Mouse (Mus musculus) myocyte (in vitro differentiated cells): Measurements from ENCODE around the gene Vmn2r80. TPM values are rescaled to one million over a fixed set of nuclear protein-coding genes. Genes with fewer than 3 reads are reported as not detected.
"Not testable (repeated sequence)": the region's sequence is repeated elsewhere in the genome, so short reads cannot be mapped to it uniquely, and the experiment has no call there.

ENCODE experiments used
- H3K27me3 ChIP-seq: one replicate; pipeline ENCODE4 v1.6.1; 2011; ENCODE audit not compliant: control insufficient read depth, insufficient read depth, insufficient read length
- H3K36me3 ChIP-seq: one replicate; pipeline ENCODE4 v1.6.1; 2011; ENCODE audit not compliant: control insufficient read depth, insufficient read depth
- H3K4me2 ChIP-seq: one replicate; pipeline ENCODE4 v1.6.1; 2011; ENCODE audit warnings: low read depth, control low read depth
- H3K4me3 ChIP-seq: one replicate; pipeline ENCODE4 v1.5.1; 2011; ENCODE audit warnings: mild to moderate bottlenecking, control low read depth, moderate library complexity
- H3K79me2 ChIP-seq: one replicate; pipeline ENCODE4 v1.6.1; 2011; ENCODE audit not compliant: control insufficient read depth, insufficient read depth
- H3ac ChIP-seq: one replicate; pipeline ENCODE4 v1.6.1; 2011; ENCODE audit not compliant: control insufficient read depth, insufficient read length
- CEBPB ChIP-seq: IDR thresholded peaks from 2 replicates; pipeline ENCODE4 v1.6.1; 2011; ENCODE audit warnings: mild to moderate bottlenecking, moderate library complexity; ENCODE audit not compliant: poor library complexity, insufficient read depth, severe bottlenecking
- E2F4 ChIP-seq: IDR thresholded peaks from one replicate; pipeline ENCODE4 v1.6.1; 2011; ENCODE audit warnings: mild to moderate bottlenecking, control low read depth, moderate library complexity; ENCODE audit not compliant: insufficient read depth
- MAX ChIP-seq: IDR thresholded peaks from one replicate; pipeline ENCODE4 v1.6.1; 2011; ENCODE audit warnings: low read depth, mild to moderate bottlenecking, control low read depth
- MYOD1 ChIP-seq, 3 experiments: IDR thresholded peaks; one replicate each; pipeline ENCODE4 v1.6.1; 2011; ENCODE audit warnings: control low read depth in 2 of 3, low read depth in 2 of 3, mild to moderate bottlenecking in 2 of 3, moderate library complexity in 1 of 3; ENCODE audit not compliant: insufficient read length in 2 of 3, control insufficient read depth in 1 of 3
- MYOG ChIP-seq, 3 experiments: IDR thresholded peaks; one replicate each; pipeline ENCODE4 v1.6.1; 2011; ENCODE audit warnings: control low read depth in 2 of 3, low read depth in 2 of 3, mild to moderate bottlenecking in 2 of 3; ENCODE audit not compliant: insufficient read length in 2 of 3, control insufficient read depth in 1 of 3, insufficient read depth in 1 of 3
- POLR2A ChIP-seq: IDR thresholded peaks from one replicate; pipeline ENCODE4 v1.6.1; 2011; ENCODE audit warnings: low read depth, mild to moderate bottlenecking, control low read depth, moderate library complexity; ENCODE audit not compliant: insufficient read length
- POLR2AphosphoS2 ChIP-seq: IDR thresholded peaks from one replicate; pipeline ENCODE4 v1.6.1; 2011; ENCODE audit warnings: low read depth, control low read depth; ENCODE audit not compliant: insufficient read length
- REST ChIP-seq: IDR thresholded peaks from one replicate; pipeline ENCODE4 v1.6.1; 2011; ENCODE audit warnings: mild to moderate bottlenecking, control low read depth, moderate library complexity; ENCODE audit not compliant: insufficient read depth, insufficient read length
- SRF ChIP-seq: IDR thresholded peaks from one replicate; pipeline ENCODE4 v1.6.1; 2011; ENCODE audit warnings: low read depth; ENCODE audit not compliant: control insufficient read depth, insufficient read length
- TCF12 ChIP-seq: IDR thresholded peaks from one replicate; pipeline ENCODE4 v1.6.1; 2011; ENCODE audit warnings: mild to moderate bottlenecking, control low read depth; ENCODE audit not compliant: poor library complexity, insufficient read depth, severe bottlenecking
- TCF3 ChIP-seq: IDR thresholded peaks from one replicate; pipeline ENCODE4 v1.6.1; 2011; ENCODE audit warnings: low read depth, control low read depth; ENCODE audit not compliant: insufficient read length
- USF1 ChIP-seq: IDR thresholded peaks from one replicate; pipeline ENCODE4 v1.6.1; 2011; ENCODE audit warnings: low read depth, mild to moderate bottlenecking, control low read depth, moderate library complexity
- polyA plus RNA-seq: library from polyadenylated mRNA; unstranded; fragments of >200 nt; fragmentation: generic; extraction: Trizol; gene quantifications from one replicate; pipeline ENCODE4 v1.2.1, GENCODE M21; 2012; ENCODE audit warnings: missing spikeins

Gene Vmn2r80
- polyA plus RNA-seq, 1 experiment, result not detected

- no peak overlapping the region for H3K4me3 ChIP-seq
- TF ChIP-seq REST, result no peak
- TF ChIP-seq CEBPB, result no peak
- no peak for TF ChIP-seq POLR2AphosphoS2
- TF ChIP-seq MYOG (IDR thresholded peaks at IDR 0.05; ENCODE audit: control insufficient read depth in 1 of 3, insufficient read depth in 1 of 3, insufficient read length in 2 of 3, low read depth in 2 of 3), result no peak
- TF ChIP-seq TCF12, result no peak
- TF ChIP-seq POLR2A, result no peak
- no peak for TF ChIP-seq MAX
- TF ChIP-seq SRF, result no peak
- no peak for TF ChIP-seq TCF3
- no peak for TF ChIP-seq USF1
- no peak for TF ChIP-seq E2F4
- TF ChIP-seq MYOD1 (IDR thresholded peaks at IDR 0.05; ENCODE audit: control insufficient read depth in 1 of 3, insufficient read length in 2 of 3, low read depth in 2 of 3), result no peak
- no peak overlapping the region for H3ac ChIP-seq
- no peaks in the 10 kb centered on the region for H3K27me3 ChIP-seq
- no peak overlapping the region for H3K4me2 ChIP-seq
- no peaks in the 10 kb centered on the region for H3K36me3 ChIP-seq
- no peaks in the 10 kb centered on the region for H3K79me2 ChIP-seq
Measured at GRCm38 (mm10) chr10:79116125-79116849, 32.3 kb upstream of the Vmn2r80 start.

GRCm38 (mm10) chr10:79151602-79152001, 3.0 kb downstream of the Vmn2r80 start:
- no peaks in the 10 kb centered on the region for H3K27me3 ChIP-seq
- TF ChIP-seq MYOD1 (IDR thresholded peaks at IDR 0.05; ENCODE audit: control insufficient read depth in 1 of 3, insufficient read length in 2 of 3, low read depth in 2 of 3) (no peak), CEBPB (no peak), MAX (no peak), MYOG (IDR thresholded peaks at IDR 0.05; ENCODE audit: control insufficient read depth in 1 of 3, insufficient read depth in 1 of 3, insufficient read length in 2 of 3, low read depth in 2 of 3) (no peak), POLR2AphosphoS2 (no peak), USF1 (no peak), POLR2A (no peak), E2F4 (no peak), TCF3 (no peak), SRF (no peak), TCF12 (no peak), REST (no peak)
- no peak overlapping the region for H3K4me2 ChIP-seq
- no peaks in the 10 kb centered on the region for H3K36me3 ChIP-seq
- H3K4me3 ChIP-seq, result no peak overlapping the region
- H3K79me2 ChIP-seq, result no peaks in the 10 kb centered on the region
- H3ac ChIP-seq, result no peak overlapping the region

- H3K4me2 ChIP-seq, H3K79me2 ChIP-seq, H3ac ChIP-seq, H3K27me3 ChIP-seq, H3K4me3 ChIP-seq, H3K36me3 ChIP-seq: not testable (repeated sequence)
Measured at GRCm38 (mm10) chr10:79199973-79200372, 51.4 kb downstream of the Vmn2r80 start.

- Histone ChIP-seq H3K4me3 (no peak overlapping the region), H3K27me3 (no peaks in the 10 kb centered on the region), H3ac (no peak overlapping the region), H3K79me2 (no peaks in the 10 kb centered on the region), H3K4me2 (no peak overlapping the region), H3K36me3 (no peaks in the 10 kb centered on the region)
- no peak for TF ChIP-seq POLR2A
- TF ChIP-seq TCF3, result no peak
- no peak for TF ChIP-seq POLR2AphosphoS2
- no peak for TF ChIP-seq MYOD1 (IDR thresholded peaks at IDR 0.05; ENCODE audit: control insufficient read depth in 1 of 3, insufficient read length in 2 of 3, low read depth in 2 of 3)
- TF ChIP-seq MYOG (IDR thresholded peaks at IDR 0.05; ENCODE audit: control insufficient read depth in 1 of 3, insufficient read depth in 1 of 3, insufficient read length in 2 of 3, low read depth in 2 of 3), result no peak
- TF ChIP-seq TCF12, result no peak
- no peak for TF ChIP-seq REST
Measured at GRCm38 (mm10) chr10:79220432-79220831, 71.9 kb downstream of the Vmn2r80 start.

- Histone ChIP-seq H3K4me3 (no peak overlapping the region), H3K27me3 (no peaks in the 10 kb centered on the region), H3K4me2 (no peak overlapping the region), H3ac (no peak overlapping the region), H3K79me2 (no peaks in the 10 kb centered on the region), H3K36me3 (no peaks in the 10 kb centered on the region)
- TF ChIP-seq CEBPB, result no peak
- TF ChIP-seq REST, result no peak
- TF ChIP-seq MYOD1 (IDR thresholded peaks at IDR 0.05; ENCODE audit: control insufficient read depth in 1 of 3, insufficient read length in 2 of 3, low read depth in 2 of 3), result no peak
- TF ChIP-seq MAX, result no peak
- TF ChIP-seq E2F4, result no peak
- no peak for TF ChIP-seq TCF12
- TF ChIP-seq TCF3, result no peak
- TF ChIP-seq POLR2A, result no peak
- TF ChIP-seq SRF, result no peak
- TF ChIP-seq USF1, result no peak
- no peak for TF ChIP-seq MYOG (IDR thresholded peaks at IDR 0.05; ENCODE audit: control insufficient read depth in 1 of 3, insufficient read depth in 1 of 3, insufficient read length in 2 of 3, low read depth in 2 of 3)
- TF ChIP-seq POLR2AphosphoS2, result no peak
Measured at GRCm38 (mm10) chr10:79221606-79222005, 73.0 kb downstream of the Vmn2r80 start.
